Mouse (Mus musculus) stomach, postnatal 0 days (tissue): ENCODE measurements around the gene Gstm2.

Experiments used
- CTCF ChIP-seq: IDR thresholded peaks from 2 replicates; pipeline ENCODE4 v1.5.1; 2016; ENCODE audit warnings: antibody characterized with exemption, low read depth, mild to moderate bottlenecking, moderate library complexity
- EP300 ChIP-seq: optimal IDR thresholded peaks from 2 replicates; pipeline ENCODE3; 2016; ENCODE audit warnings: antibody characterized with exemption

- TF ChIP-seq EP300 (no peak), CTCF (no peak)
These were observed 32.1 kb upstream of the Gstm2 start for GRCm38 (mm10) chr3:108018190-108018820.
